22 mouse cellular contexts compared by ENCODE assay signal in genomic region chr11:31591037-31591554, GRCm38 (mm10).
DNase-seq lines count a peak whose midpoint lies in the region; ATAC-seq and TF ChIP-seq lines count a peak whose summit lies in the region.
"Had no signal": no experiment of that assay in that cellular context is flagged by ENCODE, and none has a peak within 500 bp of the region (broad histone marks: within the 10 kb centered on the region; RNA-seq: fewer than 3 reads in every experiment).

No protein-coding gene starts in this region.

- H3K27me3 ChIP-seq in embryonic facial prominence, embryonic 14.5 days (replicated peaks; ENCODE audit: control insufficient read depth, insufficient read depth, low read length), result no peaks in the 10 kb centered on the region
- no peaks in the 10 kb centered on the region for H3K27me3 ChIP-seq in embryonic facial prominence, embryonic 10.5 days (replicated peaks; ENCODE audit: low read depth, poor library complexity, severe bottlenecking)
- no peaks in the 10 kb centered on the region for H3K27me3 ChIP-seq in intestine, embryonic 14.5 days (replicated peaks; ENCODE audit: control insufficient read depth, insufficient read depth, low read length)
- H3K27me3 ChIP-seq in intestine, postnatal 0 days (replicated peaks; ENCODE audit: control insufficient read depth, insufficient read depth, low read length), result no peaks in the 10 kb centered on the region
- no peaks in the 10 kb centered on the region for H3K27me3 ChIP-seq in stomach, embryonic 14.5 days (ENCODE audit: control insufficient read depth, insufficient read depth, low read length)
- H3K27me3 ChIP-seq in stomach, postnatal 0 days (ENCODE audit: control insufficient read depth, insufficient read depth, low read length), result no peaks in the 10 kb centered on the region
- no peaks in the 10 kb centered on the region for H3K27me3 ChIP-seq in stomach, embryonic 15.5 days (replicated peaks)
- H3K27me3 ChIP-seq: forebrain, embryonic 13.5 days; limb, embryonic 12.5 days; neural tube, embryonic 12.5 days had no signal

- H3K4me2 ChIP-seq in embryonic facial prominence, embryonic 14.5 days (ENCODE audit: low read depth, low read length), result no peak overlapping the region
- no peak overlapping the region for H3K4me2 ChIP-seq in intestine, embryonic 14.5 days (ENCODE audit: low read length)
- no peak overlapping the region for H3K4me2 ChIP-seq in intestine, postnatal 0 days (replicated peaks; ENCODE audit: low read depth)
- H3K4me2 ChIP-seq in stomach, embryonic 14.5 days (replicated peaks; ENCODE audit: low read depth, low read length), result no peak overlapping the region
- no peak overlapping the region; the same call in 1 of the 2 replicates for H3K4me2 ChIP-seq in stomach, postnatal 0 days (replicated peaks; ENCODE audit: low read depth)
- no peak overlapping the region for H3K4me2 ChIP-seq in stomach, embryonic 15.5 days
- H3K4me2 ChIP-seq: forebrain, embryonic 13.5 days; heart, embryonic 11.5 days; neural tube, embryonic 12.5 days had no signal

- DNase-seq in embryonic facial prominence, embryonic 14.5 days (ENCODE audit: low spot score), result peak; percentile 17
- no peak for DNase-seq in embryonic facial prominence, embryonic 10.5 days (ENCODE audit: low spot score)
- DNase-seq in intestine, embryonic 14.5 days (ENCODE audit: low spot score), result peak; percentile 49
- DNase-seq in stomach, postnatal 0 days (ENCODE audit: low spot score), result no peak
- no peak for DNase-seq in right cerebral cortex, postnatal 4 days
- DNase-seq: adrenal gland, postnatal 14 days; cerebellum, adult 11-12 months; cerebellum, postnatal 25 days; heart, postnatal 36 days; kidney, adult 9 months; kidney, postnatal 4 days; right cerebral cortex, adult 18-20 months had no signal

- no peak overlapping the region for H3K9ac ChIP-seq in embryonic facial prominence, embryonic 14.5 days (ENCODE audit: low read depth, low read length)
- H3K9ac ChIP-seq in intestine, embryonic 14.5 days (ENCODE audit: low read length), result no peak overlapping the region
- H3K9ac ChIP-seq in intestine, postnatal 0 days (ENCODE audit: low read depth, low read length), result no peak overlapping the region
- no peak overlapping the region for H3K9ac ChIP-seq in stomach, embryonic 14.5 days (replicated peaks; ENCODE audit: low read depth, low read length)
- no peak overlapping the region for H3K9ac ChIP-seq in stomach, postnatal 0 days (ENCODE audit: low read length)
- no peak overlapping the region for H3K9ac ChIP-seq in stomach, embryonic 15.5 days
- H3K9ac ChIP-seq: forebrain, embryonic 13.5 days; limb, embryonic 12.5 days; liver, embryonic 14.5 days; neural tube, embryonic 12.5 days had no signal

- H3K27ac ChIP-seq in embryonic facial prominence, embryonic 14.5 days (replicated peaks; ENCODE audit: low read depth, low read length), result no peak overlapping the region
- H3K27ac ChIP-seq in embryonic facial prominence, embryonic 10.5 days (replicated peaks), result no peak overlapping the region; the same call in 1 of the 2 replicates
- peak overlapping the region; percentile 54 for H3K27ac ChIP-seq in intestine, embryonic 14.5 days (ENCODE audit: low read depth)
- no peak overlapping the region for H3K27ac ChIP-seq in intestine, postnatal 0 days (ENCODE audit: low read depth, low read length)
- peak overlapping the region; percentile 77 for H3K27ac ChIP-seq in stomach, embryonic 14.5 days (ENCODE audit: low read length)
- H3K27ac ChIP-seq in stomach, postnatal 0 days (replicated peaks), result no peak overlapping the region; the same call in 1 of the 2 replicates
- H3K27ac ChIP-seq in stomach, embryonic 15.5 days, result peak overlapping the region; percentile 57; the same call in 1 of the 2 replicates
- H3K27ac ChIP-seq: forebrain, embryonic 13.5 days; limb, embryonic 12.5 days; liver, embryonic 14.5 days; neural tube, embryonic 12.5 days had no signal

- TF ChIP-seq EP300 in stomach, postnatal 0 days (optimal IDR thresholded peaks at IDR 0.05), result no peak

- no peak overlapping the region for H3K4me3 ChIP-seq in embryonic facial prominence, embryonic 14.5 days (ENCODE audit: low read depth, low read length)
- no peak overlapping the region for H3K4me3 ChIP-seq in embryonic facial prominence, embryonic 10.5 days
- H3K4me3 ChIP-seq in intestine, embryonic 14.5 days (ENCODE audit: low read depth, low read length), result no peak overlapping the region
- H3K4me3 ChIP-seq in intestine, postnatal 0 days (ENCODE audit: low read depth, low read length), result no peak overlapping the region
- H3K4me3 ChIP-seq in stomach, embryonic 14.5 days (ENCODE audit: low read depth, low read length), result no peak overlapping the region
- no peak overlapping the region for H3K4me3 ChIP-seq in stomach, postnatal 0 days (ENCODE audit: low read depth, low read length)
- no peak overlapping the region for H3K4me3 ChIP-seq in stomach, embryonic 15.5 days (replicated peaks)
- H3K4me3 ChIP-seq: forebrain, embryonic 13.5 days; limb, embryonic 12.5 days; neural tube, embryonic 12.5 days had no signal

- no peaks in the 10 kb centered on the region for H3K36me3 ChIP-seq in embryonic facial prominence, embryonic 14.5 days (ENCODE audit: control insufficient read depth, insufficient read depth, low read length)
- no peaks in the 10 kb centered on the region for H3K36me3 ChIP-seq in embryonic facial prominence, embryonic 10.5 days (replicated peaks)
- no peaks in the 10 kb centered on the region for H3K36me3 ChIP-seq in intestine, embryonic 14.5 days (ENCODE audit: control insufficient read depth, insufficient read depth, low read length)
- no peaks in the 10 kb centered on the region for H3K36me3 ChIP-seq in intestine, postnatal 0 days (ENCODE audit: control insufficient read depth, insufficient read depth)
- H3K36me3 ChIP-seq in stomach, embryonic 14.5 days (ENCODE audit: control insufficient read depth, insufficient read depth, low read length), result no peaks in the 10 kb centered on the region
- H3K36me3 ChIP-seq in stomach, postnatal 0 days (ENCODE audit: control insufficient read depth, insufficient read depth, low read length), result no peaks in the 10 kb centered on the region
- H3K36me3 ChIP-seq in stomach, embryonic 15.5 days, result no peaks in the 10 kb centered on the region
- H3K36me3 ChIP-seq: limb, embryonic 12.5 days; neural tube, embryonic 12.5 days had no signal

- no peaks in the 10 kb centered on the region for H3K9me3 ChIP-seq in embryonic facial prominence, embryonic 14.5 days (ENCODE audit: control insufficient read depth, low read length)
- H3K9me3 ChIP-seq in embryonic facial prominence, embryonic 10.5 days, result no peaks in the 10 kb centered on the region
- H3K9me3 ChIP-seq in intestine, embryonic 14.5 days (ENCODE audit: control insufficient read depth, low read length), result no peaks in the 10 kb centered on the region
- H3K9me3 ChIP-seq in intestine, postnatal 0 days (ENCODE audit: control insufficient read depth), result no peaks in the 10 kb centered on the region
- H3K9me3 ChIP-seq in stomach, embryonic 14.5 days (ENCODE audit: control insufficient read depth, low read depth, low read length), result no peaks in the 10 kb centered on the region
- no peaks in the 10 kb centered on the region for H3K9me3 ChIP-seq in stomach, postnatal 0 days (ENCODE audit: control insufficient read depth, low read length)
- H3K9me3 ChIP-seq in stomach, embryonic 15.5 days, result no peaks in the 10 kb centered on the region
- H3K9me3 ChIP-seq: forebrain, embryonic 13.5 days; limb, embryonic 12.5 days; neural tube, embryonic 12.5 days had no signal

- no peaks in the 10 kb centered on the region for H3K4me1 ChIP-seq in embryonic facial prominence, embryonic 14.5 days (ENCODE audit: control insufficient read depth, insufficient read depth, low read length)
- no peaks in the 10 kb centered on the region for H3K4me1 ChIP-seq in embryonic facial prominence, embryonic 10.5 days
- H3K4me1 ChIP-seq in intestine, embryonic 14.5 days (replicated peaks; ENCODE audit: control insufficient read depth, insufficient read depth, low read length), result peaks cover 4% of the 10 kb centered on the region; the same call in 1 of the 2 replicates
- H3K4me1 ChIP-seq in intestine, postnatal 0 days (replicated peaks; ENCODE audit: control insufficient read depth, insufficient read depth, low read length), result no peaks in the 10 kb centered on the region
- peaks cover 6% of the 10 kb centered on the region; the same call in 1 of the 2 replicates for H3K4me1 ChIP-seq in stomach, embryonic 14.5 days (ENCODE audit: control insufficient read depth, insufficient read depth, low read length)
- H3K4me1 ChIP-seq in stomach, postnatal 0 days (replicated peaks; ENCODE audit: control insufficient read depth, insufficient read depth), result no peaks in the 10 kb centered on the region
- H3K4me1 ChIP-seq in stomach, embryonic 15.5 days, result no peaks in the 10 kb centered on the region
- H3K4me1 ChIP-seq: forebrain, embryonic 13.5 days; neural tube, embryonic 12.5 days had no signal

- ATAC-seq in embryonic facial prominence, embryonic 14.5 days (ENCODE audit: low read depth), result peak; percentile 33; the same call in 1 of the 2 replicates
- no peak for ATAC-seq in intestine, embryonic 14.5 days (replicated peaks; ENCODE audit: low FRiP score, low TSS enrichment, low read depth)
- ATAC-seq in intestine, postnatal 0 days, result no peak
- ATAC-seq in stomach, embryonic 14.5 days (ENCODE audit: insufficient number of reproducible peaks, insufficient read depth, low FRiP score, low read depth), result peak; percentile 78; the same call in 1 of the 2 replicates
- no peak for ATAC-seq in stomach, postnatal 0 days (ENCODE audit: low FRiP score, low TSS enrichment)
- ATAC-seq in stomach, embryonic 15.5 days (ENCODE audit: insufficient read depth, low FRiP score, low read depth), result peak; percentile 14; the same call in 1 of the 2 replicates
- ATAC-seq: CD4-positive, CD25-positive, alpha-beta regulatory T cell, adult 4 months; forebrain, embryonic 13.5 days; lung, postnatal 0 days had no signal

- no peak for TF ChIP-seq CTCF in intestine, postnatal 0 days (IDR thresholded peaks at IDR 0.05; ENCODE audit: low read depth)
- TF ChIP-seq CTCF in stomach, postnatal 0 days (IDR thresholded peaks at IDR 0.05; ENCODE audit: low read depth), result no peak

- WGBS in embryonic facial prominence, embryonic 14.5 days, result 42% methylated on average over 6 of the region's 6 CpGs
- 75% methylated on average over 6 of the region's 6 CpGs for WGBS in embryonic facial prominence, embryonic 10.5 days
- 42% methylated on average over 6 of the region's 6 CpGs for WGBS in intestine, embryonic 14.5 days
- WGBS in intestine, postnatal 0 days, result 56% methylated on average over 6 of the region's 6 CpGs
- WGBS in stomach, embryonic 14.5 days, result 35% methylated on average over 6 of the region's 6 CpGs
- WGBS in stomach, postnatal 0 days, result 47% methylated on average over 6 of the region's 6 CpGs
- WGBS in stomach, embryonic 15.5 days, result 40% methylated on average over 6 of the region's 6 CpGs

Comparison
In these comparisons a context has a peak if more than half of its experiments do, and no peak if none do; other contexts are left out.
1. ATAC-seq: peak in embryonic facial prominence, embryonic 14.5 days (single experiment), stomach, embryonic 14.5 days (single experiment) and stomach, embryonic 15.5 days (single experiment); none in intestine, embryonic 14.5 days (single experiment), intestine, postnatal 0 days (single experiment) and stomach, postnatal 0 days (single experiment).
2. DNase-seq: peak in embryonic facial prominence, embryonic 14.5 days (single experiment) and intestine, embryonic 14.5 days (single experiment); none in embryonic facial prominence, embryonic 10.5 days (single experiment), stomach, postnatal 0 days (single experiment) and right cerebral cortex, postnatal 4 days (single experiment).
3. H3K27ac ChIP-seq: peak in intestine, embryonic 14.5 days (single experiment), stomach, embryonic 14.5 days (single experiment) and stomach, embryonic 15.5 days (single experiment); none in embryonic facial prominence, embryonic 14.5 days (single experiment), embryonic facial prominence, embryonic 10.5 days (single experiment), intestine, postnatal 0 days (single experiment) and stomach, postnatal 0 days (single experiment).